Mouse (Mus musculus) hematopoietic stem cell, adult 5-6 weeks (primary cell): ENCODE results near the gene Kdelc1. TPM values are rescaled to one million over a fixed set of nuclear protein-coding genes. Genes with fewer than 3 reads are reported as not detected.

Source experiments
- ATAC-seq, 2 experiments: fragments of 125-278 bp in 1 of 2; replicated peaks in 1 of 2; 2 replicates each; pipeline ENCODE4 v1.8.0; 2016 to 2017; ENCODE audit warnings: inconsistent platforms in 2 of 2, mild to moderate bottlenecking in 2 of 2, moderate number of reproducible peaks in 2 of 2, low read depth in 1 of 2, moderate TSS enrichment in 1 of 2; ENCODE audit not compliant: low FRiP score in 2 of 2, poor library complexity in 2 of 2, severe bottlenecking in 2 of 2, insufficient read depth in 1 of 2, low TSS enrichment in 1 of 2
- total RNA-seq: library from RNA; stranded (forward); fragments of 172-1452, 232-1000 nt; gene quantifications from 2 replicates; pipeline ENCODE4 v1.2.3, GENCODE M21; 2017

Kdelc1 gene
- total RNA-seq, 1 experiment from 2014 or later = 26.5 TPM

DNA sequence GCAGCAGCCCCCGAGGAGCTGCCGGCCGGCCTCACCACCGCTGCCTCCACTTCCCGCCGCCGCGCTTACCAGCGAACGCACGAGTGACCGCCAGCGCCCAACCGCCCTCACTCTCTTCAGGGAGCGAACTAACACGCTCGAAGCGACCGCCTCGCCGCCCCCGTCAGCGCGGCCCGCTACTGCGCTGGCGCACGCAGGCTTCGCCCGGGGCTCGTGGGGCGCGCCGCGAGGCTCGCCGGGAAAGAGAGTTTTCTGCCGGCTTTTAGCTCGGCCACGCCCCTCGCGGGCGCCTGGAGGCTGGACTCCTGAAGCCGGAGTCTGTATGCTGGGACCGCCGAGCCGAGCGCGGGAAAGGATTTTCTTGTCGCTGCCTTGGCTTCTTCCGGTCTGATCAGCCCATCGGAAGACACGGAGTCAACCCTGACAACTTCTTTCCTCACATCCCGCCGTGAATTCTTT is 16.3 kb downstream of the Kdelc1 start, which contains the start of gene Tex30:
Gene Tex30, minus strand, starts transcription at position 183 of the 459 bp plus-strand sequence.
- ATAC-seq = peak; percentile 94 to 96

DNA sequence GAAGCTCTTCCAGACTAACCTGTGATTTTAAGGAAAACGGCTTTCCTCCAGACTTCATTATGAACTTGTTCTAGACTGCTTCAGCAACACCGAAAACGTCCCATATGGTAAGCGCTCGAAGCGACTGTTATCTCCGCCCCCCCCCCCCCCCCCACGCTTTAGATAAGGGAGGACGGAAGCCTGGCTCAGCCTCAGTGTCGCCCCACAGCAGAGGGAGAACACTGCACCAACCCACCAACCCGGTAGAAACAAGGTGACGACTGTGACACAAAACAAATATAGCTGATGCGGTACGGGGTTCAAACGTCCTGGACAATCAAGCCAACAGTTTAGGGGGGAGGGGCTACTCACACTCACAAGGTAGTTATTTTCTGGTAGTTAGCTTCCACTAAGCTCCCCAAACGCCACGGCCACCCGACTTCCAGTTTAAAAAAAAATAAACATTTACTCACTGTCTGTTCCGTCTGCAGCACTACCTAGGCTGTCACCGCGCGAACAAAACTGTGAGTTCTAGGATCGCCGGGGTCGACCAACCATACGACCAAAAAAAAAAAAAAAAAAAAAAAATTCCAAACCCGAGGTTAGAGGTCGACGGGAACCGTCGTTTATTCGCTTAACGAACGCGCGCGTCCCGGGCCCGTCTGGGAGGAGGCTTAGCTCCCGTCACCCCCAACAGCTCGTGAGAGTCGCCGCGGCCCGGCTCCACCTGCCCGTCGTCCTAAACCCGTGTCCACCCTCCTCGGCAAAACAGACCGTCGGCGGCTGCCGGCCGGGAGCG is 17.0 kb downstream of the Kdelc1 start:
- peak; percentile 47 to 51 for ATAC-seq

DNA sequence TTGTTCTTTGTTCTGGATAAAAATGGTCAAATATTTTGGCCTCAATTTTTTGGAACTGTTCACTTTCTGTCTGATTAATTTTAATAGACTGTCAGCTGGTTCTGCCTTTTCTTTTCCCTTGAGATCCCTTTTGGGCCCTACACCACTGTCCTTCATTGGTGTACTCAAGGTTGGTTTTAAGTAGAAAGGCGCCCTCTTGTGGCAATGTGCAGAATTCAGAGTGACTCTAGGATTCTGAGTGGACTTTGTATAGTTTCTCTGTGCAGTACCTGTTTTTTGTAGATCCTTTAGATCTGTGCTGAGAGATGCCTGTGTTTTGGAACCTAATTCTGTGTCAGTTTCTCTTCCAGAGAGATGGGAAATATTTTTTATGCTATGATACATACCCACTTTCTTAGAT is 54.0 kb downstream of the Kdelc1 start:
- peak; percentile 68 to 76 for ATAC-seq

DNA sequence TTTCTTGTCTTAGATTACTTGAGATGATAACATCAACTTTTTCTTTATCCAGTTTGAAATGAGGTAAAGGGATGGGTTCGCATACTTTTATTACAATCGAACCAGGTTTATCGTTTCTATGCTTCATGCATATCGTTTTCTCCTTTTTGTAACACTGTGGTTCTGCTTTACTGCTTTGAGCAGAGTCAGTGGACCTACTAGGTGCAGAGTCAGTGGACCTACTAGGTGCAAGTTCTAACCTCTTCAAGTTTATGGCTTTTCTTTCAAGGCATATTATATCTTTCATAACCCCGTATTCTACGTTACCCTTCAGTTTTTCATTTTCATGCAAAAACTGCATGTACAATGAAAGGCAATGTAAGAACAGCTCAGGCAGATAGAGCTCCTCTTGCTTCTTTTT is 55.2 kb downstream of the Kdelc1 start:
- no peak for ATAC-seq

DNA sequence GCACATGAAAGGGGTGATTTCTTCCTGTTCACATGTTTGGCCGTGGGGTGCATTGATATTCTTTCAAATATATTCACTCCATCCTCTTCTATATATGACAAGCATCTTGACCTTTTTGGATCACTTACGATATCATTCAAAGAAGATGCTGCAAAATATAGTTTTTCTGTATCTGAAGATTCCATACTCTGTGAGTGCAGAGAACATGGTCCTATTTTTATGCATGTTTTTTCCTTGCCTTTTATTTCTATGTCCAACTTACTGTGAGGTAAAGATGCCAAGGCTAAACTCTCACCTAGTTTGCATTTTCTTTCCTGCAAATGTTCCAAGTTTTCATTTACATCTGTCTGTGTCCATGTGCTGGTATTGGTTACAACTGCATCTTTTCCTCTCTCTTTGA is 56.8 kb downstream of the Kdelc1 start, which contains the start of gene Gm8251:
Gene Gm8251, minus strand, starts transcription at position 101 of the 400 bp plus-strand sequence.
- ATAC-seq = no peak

DNA sequence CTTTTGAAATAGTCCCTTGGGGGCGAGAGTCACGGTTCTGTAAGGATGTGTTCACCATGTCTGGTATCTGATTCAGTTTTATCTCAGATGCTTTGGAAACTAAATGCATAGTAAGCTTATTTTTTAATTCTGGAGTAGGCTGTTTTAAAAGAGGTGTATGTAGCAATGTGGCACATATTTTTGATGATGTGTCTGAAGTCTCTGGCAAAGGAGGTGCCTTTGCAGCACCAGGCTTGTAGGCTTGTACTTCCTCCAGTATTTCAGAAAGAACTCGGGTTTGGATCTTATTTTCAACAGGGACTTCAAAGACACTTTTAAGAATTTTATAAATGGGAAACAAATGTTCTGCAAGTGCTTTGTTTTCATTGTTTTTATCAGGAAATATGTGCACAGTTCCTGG is 60.8 kb downstream of the Kdelc1 start:
- ATAC-seq = no peak

Other genes with a start within 250 kb of the Kdelc1 start
- 103 and 116 TPM in 2 replicates for gene Tpp2, start 185.2 kb downstream of the Kdelc1 start, total RNA-seq
- 0.06 TPM in 1 of 2 replicates, not detected in the other for gene Mettl21c, start 98.8 kb downstream of the Kdelc1 start, total RNA-seq
- gene Gm8251, start 56.9 kb downstream of the Kdelc1 start, total RNA-seq = 0.44 and 0.65 TPM in 2 replicates
- 32.3 and 50.5 TPM in 2 replicates for gene Tex30, start 16.4 kb downstream of the Kdelc1 start, total RNA-seq
- 23.8 and 29.0 TPM in 2 replicates for gene Bivm, start 149 bp upstream of the Kdelc1 start, total RNA-seq
- 16.2 and 18.8 TPM in 2 replicates for gene Ercc5, start 28.9 kb upstream of the Kdelc1 start, total RNA-seq
- not detected in 2 replicates for gene Mettl21e, start 100.2 kb upstream of the Kdelc1 start, total RNA-seq